Mouse (Mus musculus): ENCODE measurements around the gene Map3k1.

GRCm38 (mm10) chr13:111741991-111742615, 66.7 kb downstream of the Map3k1 start:
- peak; percentile 70 for TF ChIP-seq CTCF (IDR thresholded peaks at IDR 0.05; ENCODE audit: low read depth)
- TF ChIP-seq EP300 (IDR thresholded peaks at IDR 0.05; ENCODE audit: low read depth) = no peak

Measured in heart, postnatal 0 days (tissue).